Mouse (Mus musculus): ENCODE data around the gene Olfr71.

DNA sequence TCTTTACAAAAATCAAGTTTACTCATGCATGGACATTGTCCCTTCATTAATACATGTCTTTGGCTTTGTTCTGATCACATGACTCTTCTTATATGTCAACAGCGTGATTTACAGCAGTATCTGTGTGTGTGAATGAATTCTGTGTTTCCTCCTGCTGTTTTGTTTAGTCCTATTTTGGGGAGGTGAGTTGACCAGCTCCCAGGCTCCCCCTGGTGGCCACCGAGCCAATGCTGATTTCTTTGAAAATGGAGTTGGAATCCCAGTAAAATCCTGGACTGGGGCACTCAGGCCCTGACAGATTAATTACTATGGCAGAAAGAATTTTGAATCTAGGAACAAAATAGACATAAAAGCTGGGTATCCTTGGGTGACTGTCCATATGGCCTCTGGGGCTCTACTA lies 1.8 kb upstream of the Olfr71 start:
- TF ChIP-seq CTCF (IDR thresholded peaks at IDR 0.05; ENCODE audit: low read depth) (peak; percentile 89), EP300 (IDR thresholded peaks at IDR 0.05; ENCODE audit: low read depth) (no peak)
